Mouse (Mus musculus) heart, embryonic 10.5 days (tissue): Measurements from ENCODE around the gene Lclat1. TPM values are rescaled to one million over a fixed set of nuclear protein-coding genes. Genes with fewer than 3 reads are reported as not detected.
A peak's percentile ranks its signal among the peaks of the same experiment; 100 is the strongest.

Experiments
- DNase-seq: peaks from one replicate; pipeline ENCODE4 v3.0.0-alpha.2; 2017; ENCODE audit warnings: low spot score
- H3K27ac ChIP-seq: fragments of 300-500 bp; sonication (generic); 2 replicates; pipeline ENCODE4 v1.5.1; 2016; ENCODE audit warnings: mild to moderate bottlenecking
- H3K27me3 ChIP-seq: fragments of 300-500 bp; sonication (generic); 2 replicates; pipeline ENCODE4 v1.6.1; 2016; ENCODE audit warnings: mild to moderate bottlenecking; ENCODE audit not compliant: poor library complexity, insufficient read depth, severe bottlenecking
- H3K36me3 ChIP-seq: fragments of 300-500 bp; sonication (generic); 2 replicates; pipeline ENCODE4 v1.6.1; 2016; ENCODE audit warnings: mild to moderate bottlenecking, moderate library complexity
- H3K4me1 ChIP-seq: fragments of 300-500 bp; sonication (generic); 2 replicates; pipeline ENCODE4 v1.6.1; 2016; ENCODE audit warnings: mild to moderate bottlenecking
- H3K4me3 ChIP-seq: fragments of 300-500 bp; sonication (generic); 2 replicates; pipeline ENCODE4 v1.5.1; 2016; ENCODE audit warnings: mild to moderate bottlenecking, moderate library complexity
- H3K9me3 ChIP-seq: fragments of 300-500 bp; sonication (generic); 2 replicates; pipeline ENCODE4 v1.6.1; 2016; ENCODE audit warnings: mild to moderate bottlenecking, moderate library complexity
- WGBS: fragments of 180-500 bp; shearing (Covaris S2); methylation state at CpG from one replicate; pipeline ENCODE4 v1.1.7; 2016; 5-methylcytosine and 5-hydroxymethylcytosine counted together
- polyA plus RNA-seq: library from polyadenylated mRNA; unstranded; fragments of >200 nt; fragmentation: Nextera tagmentation; extraction: Ambion mirVana; gene quantifications from 2 replicates; pipeline ENCODE4 v1.2.1, GENCODE M21; 2016

Gene Lclat1
- polyA plus RNA-seq, 1 experiment from 2014 or later: 24.4 TPM

DNA sequence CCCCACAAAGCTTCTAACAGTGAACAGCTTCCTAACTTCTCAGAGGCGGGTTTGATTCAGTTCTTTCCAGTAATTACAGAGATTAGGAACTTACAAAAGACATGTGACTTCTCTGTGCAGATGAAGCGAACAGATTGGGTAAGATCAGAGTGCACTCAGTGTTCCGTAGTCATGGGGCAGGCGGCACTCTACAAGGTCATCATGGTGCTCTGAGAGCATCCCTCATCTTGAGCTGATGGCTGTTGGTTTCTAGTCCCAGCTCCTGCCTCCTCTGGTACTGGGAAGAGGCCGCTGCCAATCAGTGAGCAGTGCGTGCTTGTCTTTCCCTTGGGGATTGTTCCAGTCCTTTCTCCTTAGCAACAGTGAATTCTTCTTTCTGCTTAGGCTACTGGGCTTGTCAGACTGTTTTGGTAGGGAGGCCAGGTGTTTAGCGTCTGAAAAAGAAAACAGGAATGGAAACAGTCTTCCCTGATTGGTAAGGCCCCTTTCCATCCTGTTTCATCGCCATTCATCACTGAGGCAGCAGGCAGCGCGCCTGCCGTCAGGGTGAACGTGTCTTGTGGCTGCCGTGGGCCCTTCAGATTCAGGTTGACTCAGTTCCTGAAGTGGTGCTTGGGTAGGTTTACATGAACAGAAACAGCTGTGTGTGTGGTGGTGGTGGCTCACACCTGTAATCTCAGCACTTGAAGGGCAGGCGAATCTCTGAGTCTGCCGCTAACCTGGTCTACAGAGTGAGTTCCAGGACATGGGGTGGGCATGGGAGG is 54.8 kb downstream of the Lclat1 start:
- WGBS: 81% methylated on average over 15 of the region's 15 CpGs
- Histone ChIP-seq H3K4me1 (peaks cover 14% of the 10 kb centered on the region), H3K9me3 (no peaks in the 10 kb centered on the region), H3K27me3 (no peaks in the 10 kb centered on the region), H3K4me3 (no peak overlapping the region), H3K36me3 (peaks cover 16% of the 10 kb centered on the region), H3K27ac (peak overlapping the region; percentile 42; the same call in 1 of the 2 replicates)
- peak; percentile 61 for DNase-seq

DNA sequence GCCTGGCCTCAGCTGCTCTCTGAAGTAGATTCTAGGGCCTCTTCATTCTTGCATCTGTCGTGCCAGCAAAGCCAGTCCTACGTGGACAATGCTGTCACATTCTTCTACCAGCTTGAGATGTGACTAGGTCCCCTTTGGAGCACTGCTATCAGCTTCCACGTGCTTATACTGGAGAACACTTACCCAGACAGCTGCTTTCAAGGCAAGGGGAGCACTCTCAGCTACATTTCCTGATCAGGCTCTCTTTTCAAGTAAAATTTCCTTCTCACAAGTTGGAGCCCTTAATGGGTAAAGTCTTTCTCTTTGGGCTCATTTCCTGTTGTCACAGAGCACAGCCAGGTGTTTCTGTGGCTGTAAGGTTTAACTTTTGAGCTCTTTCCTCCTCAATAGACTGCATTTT is 55.8 kb downstream of the Lclat1 start:
- Histone ChIP-seq H3K27me3 (no peaks in the 10 kb centered on the region), H3K4me1 (peaks cover 14% of the 10 kb centered on the region), H3K9me3 (no peaks in the 10 kb centered on the region), H3K36me3 (peaks cover 16% of the 10 kb centered on the region), H3K4me3 (no peak overlapping the region), H3K27ac (0 out of 2 replicates have a peak overlapping the region, but pooled peaks have one; percentile 37)
- 29% methylated on average over 3 of the region's 3 CpGs for WGBS
- DNase-seq: no peak

DNA sequence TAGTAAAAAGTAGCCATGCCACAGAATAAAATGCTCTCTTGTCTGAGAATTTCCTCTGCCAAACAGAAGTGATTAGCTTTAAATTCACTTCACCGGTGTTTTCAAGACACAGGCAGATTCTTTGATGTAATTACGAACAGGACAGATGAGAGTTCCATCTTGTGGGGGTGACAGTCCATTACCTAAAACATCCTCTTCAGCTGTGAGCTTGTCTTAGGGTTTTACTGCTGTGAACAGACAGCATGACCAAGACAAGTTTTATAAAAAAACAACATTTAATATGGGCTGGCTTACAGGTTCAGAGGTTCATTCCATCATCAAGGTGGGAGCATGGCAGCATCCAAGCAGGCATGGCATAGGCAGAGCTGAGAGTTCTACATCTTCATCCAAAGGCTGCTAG is 56.3 kb downstream of the Lclat1 start:
- no peak overlapping the region for H3K4me3 ChIP-seq
- WGBS: 85% methylated on average over 2 of the region's 2 CpGs
- H3K4me1 ChIP-seq: peaks cover 14% of the 10 kb centered on the region
- no peak overlapping the region for H3K27ac ChIP-seq
- peaks cover 16% of the 10 kb centered on the region for H3K36me3 ChIP-seq
- no peaks in the 10 kb centered on the region for H3K9me3 ChIP-seq
- H3K27me3 ChIP-seq: no peaks in the 10 kb centered on the region
- no peak for DNase-seq

DNA sequence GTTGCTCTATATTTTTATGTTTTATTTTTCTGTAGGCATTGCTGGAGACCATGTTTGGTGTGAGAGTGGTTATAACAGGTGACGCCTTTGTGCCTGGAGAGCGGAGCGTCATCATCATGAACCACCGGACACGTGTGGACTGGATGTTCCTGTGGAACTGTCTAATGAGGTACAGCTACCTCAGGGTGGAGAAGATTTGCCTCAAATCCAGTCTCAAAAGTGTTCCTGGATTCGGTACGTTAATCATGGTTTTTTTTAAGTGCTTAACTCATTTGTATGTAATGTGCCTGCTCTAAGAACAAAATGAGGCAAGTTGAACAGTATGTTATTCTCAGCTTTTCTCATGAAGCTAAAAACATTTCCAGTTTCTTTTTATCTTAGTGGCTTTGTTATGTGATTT is 61.7 kb downstream of the Lclat1 start:
- Histone ChIP-seq H3K27me3 (no peaks in the 10 kb centered on the region), H3K4me3 (no peak overlapping the region), H3K27ac (no peak overlapping the region), H3K36me3 (peaks cover 21% of the 10 kb centered on the region), H3K4me1 (peaks cover 6% of the 10 kb centered on the region; the same call in 1 of the 2 replicates), H3K9me3 (no peaks in the 10 kb centered on the region)
- 91% methylated on average over 7 of the region's 7 CpGs for WGBS
- DNase-seq: no peak

DNA sequence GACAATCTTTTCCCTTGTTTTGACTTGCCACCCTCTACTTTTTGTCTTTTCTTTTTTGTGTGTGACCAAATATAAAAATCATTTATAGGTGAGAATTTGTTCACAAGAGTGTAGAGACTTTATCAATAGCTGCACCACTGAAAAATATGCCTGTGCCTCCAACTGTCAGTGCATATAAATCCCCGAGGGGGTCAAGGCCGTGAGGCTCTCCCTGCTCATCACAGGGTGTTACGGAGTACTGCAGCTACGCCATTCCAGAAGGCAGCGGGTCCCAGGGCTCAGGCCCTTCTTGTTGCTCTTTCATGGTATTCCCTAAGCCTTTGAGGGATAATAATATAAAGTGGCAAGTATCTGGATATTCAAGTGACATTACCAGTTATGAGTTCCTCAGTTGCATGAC is 62.4 kb downstream of the Lclat1 start:
- 84% methylated on average over 5 of the region's 5 CpGs for WGBS
- H3K36me3 ChIP-seq: peaks cover 14% of the 10 kb centered on the region; the same call in 1 of the 2 replicates
- no peaks in the 10 kb centered on the region for H3K27me3 ChIP-seq
- peaks cover 13% of the 10 kb centered on the region; the same call in 1 of the 2 replicates for H3K4me1 ChIP-seq
- no peak for DNase-seq
- no peak overlapping the region for H3K27ac ChIP-seq
- H3K9me3 ChIP-seq: no peaks in the 10 kb centered on the region
- no peak overlapping the region for H3K4me3 ChIP-seq

DNA sequence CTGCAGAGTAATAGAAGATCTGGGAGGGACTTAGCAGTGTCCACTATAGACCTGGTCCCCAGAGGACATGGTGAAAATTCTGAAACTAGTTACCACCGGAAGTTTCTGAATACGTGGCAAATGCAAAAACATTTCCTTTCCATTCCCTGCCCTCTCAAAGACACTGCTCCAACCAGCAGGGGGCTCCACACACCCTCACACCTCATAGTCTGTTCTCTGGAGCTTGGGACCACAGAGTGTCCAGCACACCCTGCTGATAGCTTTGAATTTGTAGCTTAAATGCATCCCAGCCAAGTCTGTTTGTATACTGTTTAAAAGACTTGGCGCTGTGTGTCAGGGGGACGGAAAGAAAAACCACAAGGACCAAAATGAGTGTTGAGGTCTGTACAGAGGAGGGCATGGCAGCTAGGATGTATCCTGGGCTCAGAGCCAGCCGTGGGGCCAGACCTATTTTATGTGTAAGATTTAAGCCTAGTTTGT is 66.3 kb downstream of the Lclat1 start:
- H3K27me3 ChIP-seq: no peaks in the 10 kb centered on the region
- 72% methylated on average over 5 of the region's 5 CpGs for WGBS
- H3K27ac ChIP-seq: peak overlapping the region; percentile 56; the same call in 1 of the 2 replicates
- H3K4me1 ChIP-seq: peaks cover 18% of the 10 kb centered on the region; the same call in 1 of the 2 replicates
- peaks cover 16% of the 10 kb centered on the region; the same call in 1 of the 2 replicates for H3K36me3 ChIP-seq
- H3K9me3 ChIP-seq: no peaks in the 10 kb centered on the region
- no peak for DNase-seq
- no peak overlapping the region for H3K4me3 ChIP-seq

DNA sequence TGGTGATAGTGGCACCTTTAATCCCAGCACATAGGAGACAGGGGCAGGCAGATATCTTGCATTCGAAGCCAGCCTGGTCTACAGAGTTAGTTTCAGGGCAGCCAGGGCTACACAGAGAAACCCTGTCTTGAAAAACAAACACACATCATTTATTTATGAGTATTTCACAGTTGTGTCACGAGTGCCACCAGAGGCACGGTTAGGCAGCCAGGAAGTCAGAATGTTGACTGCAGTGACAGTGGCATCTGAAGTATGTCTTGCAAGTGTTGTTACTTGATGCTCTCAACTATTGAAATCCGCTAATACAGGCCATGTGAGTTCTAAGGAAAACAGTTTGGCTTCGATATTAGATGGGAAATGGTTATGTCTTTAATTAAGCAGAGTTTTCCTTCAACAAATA is 67.9 kb downstream of the Lclat1 start:
- no peak for DNase-seq
- 52% methylated on average over 5 of the region's 5 CpGs for WGBS
- no peak overlapping the region for H3K27ac ChIP-seq

DNA sequence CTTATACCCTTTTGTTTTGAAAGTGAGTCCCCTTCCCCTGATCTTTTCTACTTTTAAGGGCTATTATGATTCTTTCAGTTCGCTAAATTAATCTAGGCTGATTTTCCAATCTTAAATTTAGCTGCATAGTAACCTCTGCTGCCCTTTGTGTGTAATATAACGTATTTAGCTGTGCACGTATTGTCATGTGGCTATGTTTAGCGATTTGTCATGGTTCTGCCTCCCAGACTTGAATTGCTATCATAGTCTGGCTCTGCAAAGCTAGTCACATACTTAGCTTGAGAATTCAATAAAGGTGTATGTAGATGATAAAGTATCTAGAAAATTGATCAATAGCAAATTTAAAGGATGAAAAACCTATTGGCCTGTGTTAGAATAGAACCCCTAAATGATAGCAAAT is 69.3 kb downstream of the Lclat1 start:
- H3K9me3 ChIP-seq: no peaks in the 10 kb centered on the region
- H3K36me3 ChIP-seq: peaks cover 5% of the 10 kb centered on the region; the same call in 1 of the 2 replicates
- no peak for DNase-seq
- no peaks in the 10 kb centered on the region for H3K27me3 ChIP-seq
- H3K27ac ChIP-seq: no peak overlapping the region
- H3K4me1 ChIP-seq: peaks cover 18% of the 10 kb centered on the region; the same call in 1 of the 2 replicates
- no peak overlapping the region for H3K4me3 ChIP-seq
- WGBS: 85% methylated on average over 4 of the region's 4 CpGs

More for the DNA sequence above, 67.9 kb downstream of the Lclat1 start:
- H3K27me3 ChIP-seq: no peaks in the 10 kb centered on the region
- peaks cover 18% of the 10 kb centered on the region; the same call in 1 of the 2 replicates for H3K4me1 ChIP-seq
- H3K9me3 ChIP-seq: no peaks in the 10 kb centered on the region
- peaks cover 9% of the 10 kb centered on the region; the same call in 1 of the 2 replicates for H3K36me3 ChIP-seq
- H3K4me3 ChIP-seq: no peak overlapping the region

DNA sequence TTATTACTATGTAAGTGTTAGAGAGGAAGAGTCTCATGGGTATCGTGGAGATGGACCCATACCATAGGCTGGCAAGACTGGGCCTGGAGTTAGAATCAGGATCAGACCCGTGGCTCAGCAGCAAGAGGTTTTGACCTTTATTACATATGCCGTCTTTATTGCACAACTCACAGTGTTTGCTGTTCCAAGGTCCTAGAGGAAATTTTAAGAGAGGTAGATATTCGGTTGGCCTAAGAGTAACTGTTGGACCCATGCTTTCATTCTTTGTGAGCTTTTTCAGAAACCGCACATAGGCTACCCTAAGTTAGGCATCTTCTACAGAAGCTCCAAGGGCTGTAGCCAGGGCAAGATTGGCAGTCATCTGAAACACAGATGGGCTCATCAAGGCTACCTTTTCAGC is 79.1 kb downstream of the Lclat1 start:
- no peak for DNase-seq
- Histone ChIP-seq H3K9me3 (no peaks in the 10 kb centered on the region), H3K27ac (no peak overlapping the region), H3K4me3 (no peak overlapping the region), H3K36me3 (peaks cover 10% of the 10 kb centered on the region), H3K27me3 (no peaks in the 10 kb centered on the region), H3K4me1 (no peaks in the 10 kb centered on the region)
- 94% methylated on average over 5 of the region's 5 CpGs for WGBS

DNA sequence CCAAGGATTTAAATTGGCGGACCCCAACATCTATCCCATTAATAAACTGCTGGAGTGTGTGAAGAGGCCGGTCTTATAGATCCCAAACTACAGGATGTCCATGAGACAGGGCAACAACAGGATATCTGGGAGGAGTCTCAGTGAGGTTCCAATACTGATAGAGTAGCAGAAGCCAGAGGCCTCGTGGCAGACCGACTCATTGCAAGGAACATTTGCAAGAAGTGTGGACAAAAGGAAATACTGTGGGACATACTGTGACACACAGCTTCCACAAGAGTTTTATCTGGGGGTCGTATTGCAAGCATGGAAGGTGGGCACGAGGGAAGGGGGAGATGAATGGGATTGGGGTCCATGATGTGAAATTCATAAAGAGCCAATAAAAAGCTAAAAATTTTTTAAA is 86.4 kb downstream of the Lclat1 start:
- 72% methylated on average over 6 of the region's 6 CpGs for WGBS
- H3K9me3 ChIP-seq: no peaks in the 10 kb centered on the region
- H3K36me3 ChIP-seq: peaks cover 17% of the 10 kb centered on the region
- no peak overlapping the region for H3K27ac ChIP-seq
- no peaks in the 10 kb centered on the region for H3K27me3 ChIP-seq
- H3K4me3 ChIP-seq: no peak overlapping the region
- peaks cover 6% of the 10 kb centered on the region; the same call in 1 of the 2 replicates for H3K4me1 ChIP-seq
- no peak for DNase-seq

DNA sequence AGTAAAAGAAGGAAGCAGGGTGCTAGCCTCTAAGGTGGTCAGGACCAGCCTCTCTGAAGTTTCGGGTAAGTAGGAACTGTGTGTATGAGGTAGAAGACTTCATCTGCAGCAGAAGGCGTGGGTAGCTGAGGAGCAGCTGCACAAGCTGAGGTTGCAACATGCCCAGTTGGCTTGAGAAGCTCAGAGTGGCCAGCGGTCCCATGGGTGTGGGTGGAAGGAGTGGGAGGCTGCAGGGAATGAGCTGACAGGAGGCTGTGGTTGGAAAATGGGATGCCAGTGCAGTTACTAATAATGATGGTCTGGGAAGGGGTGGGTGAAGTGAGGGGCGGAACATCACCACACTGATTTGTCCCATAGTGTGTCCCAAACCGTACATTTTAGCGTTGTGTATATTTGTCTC is 86.8 kb downstream of the Lclat1 start:
- 91% methylated on average over 6 of the region's 6 CpGs for WGBS
- Histone ChIP-seq H3K4me1 (peaks cover 6% of the 10 kb centered on the region; the same call in 1 of the 2 replicates), H3K27me3 (no peaks in the 10 kb centered on the region), H3K27ac (no peak overlapping the region), H3K9me3 (no peaks in the 10 kb centered on the region), H3K4me3 (no peak overlapping the region), H3K36me3 (peaks cover 17% of the 10 kb centered on the region)
- no peak for DNase-seq

DNA sequence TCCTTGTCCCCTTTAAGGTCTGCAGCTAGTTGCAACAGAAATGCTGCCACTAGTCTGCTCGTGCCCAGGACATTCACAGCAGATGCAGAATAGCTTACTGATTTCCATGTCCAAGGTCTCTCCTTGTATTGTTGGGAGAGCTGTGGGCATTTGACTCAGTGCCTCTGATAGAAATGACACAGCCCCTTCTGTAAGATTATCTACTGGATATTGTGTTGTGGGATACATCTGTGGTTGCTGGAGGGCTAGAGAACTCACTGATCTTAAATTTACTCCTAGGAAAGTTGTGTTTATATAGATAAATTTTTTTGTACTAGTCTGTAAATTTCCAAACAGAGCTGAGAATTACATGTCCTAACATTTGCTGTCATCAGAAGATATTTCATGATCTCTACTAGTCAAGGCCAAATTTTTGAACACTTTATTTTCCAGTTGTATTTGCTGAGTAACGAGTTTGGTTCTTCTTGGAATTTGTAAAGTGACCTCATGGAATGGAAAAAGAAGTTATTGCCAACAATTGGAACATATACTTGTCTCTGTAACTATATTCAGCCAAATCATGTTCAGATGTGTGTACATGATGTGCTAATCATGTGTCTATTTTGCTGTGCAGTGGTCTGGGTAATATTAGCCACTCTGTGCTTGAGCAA is 87.4 kb downstream of the Lclat1 start:
- Histone ChIP-seq H3K36me3 (peaks cover 15% of the 10 kb centered on the region), H3K27ac (no peak overlapping the region), H3K9me3 (no peaks in the 10 kb centered on the region), H3K4me3 (no peak overlapping the region), H3K27me3 (no peaks in the 10 kb centered on the region), H3K4me1 (peaks cover 9% of the 10 kb centered on the region; the same call in 1 of the 2 replicates)
- 77% methylated on average over 2 of the region's 2 CpGs for WGBS
- DNase-seq: no peak

DNA sequence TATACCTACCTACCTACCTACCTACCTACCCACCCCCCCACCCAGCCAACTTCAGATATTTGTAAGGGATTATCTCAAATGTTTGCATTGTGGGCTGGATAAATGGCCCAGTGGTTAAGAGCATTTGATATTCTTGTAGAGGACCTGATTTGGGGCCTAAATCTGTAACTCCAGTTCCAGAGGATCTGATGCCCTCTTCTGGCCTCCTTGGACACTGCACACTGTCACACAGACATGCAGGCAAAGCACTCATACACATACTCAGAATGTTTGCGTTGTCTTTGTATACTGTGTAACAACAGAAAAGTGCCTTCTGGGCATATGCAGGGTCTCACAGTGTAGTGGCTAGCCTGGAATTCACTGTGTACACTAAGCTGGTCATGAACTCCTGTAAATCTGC is 88.4 kb downstream of the Lclat1 start:
- WGBS: 85% methylated on average over 1 of the region's 1 CpGs
- Histone ChIP-seq H3K4me1 (peaks cover 14% of the 10 kb centered on the region), H3K36me3 (peaks cover 8% of the 10 kb centered on the region; the same call in 1 of the 2 replicates), H3K27ac (no peak overlapping the region), H3K9me3 (no peaks in the 10 kb centered on the region), H3K4me3 (no peak overlapping the region), H3K27me3 (no peaks in the 10 kb centered on the region)
- DNase-seq: no peak
